Mouse (Mus musculus) C3H10T1/2 (cell line): ENCODE data around the gene Ghrhr. TPM values are rescaled to one million over a fixed set of nuclear protein-coding genes. Genes with fewer than 3 reads are reported as not detected.

Experiments
- polyA plus RNA-seq, 2 experiments: library from polyadenylated mRNA; unstranded; fragments of >200 nt; fragmentation: generic; extraction: Trizol; gene quantifications; one replicate each; pipeline ENCODE4 v1.2.1; 2012; ENCODE audit warnings: missing spikeins in 2 of 2

The Ghrhr gene
- polyA plus RNA-seq = not detected

DNA sequence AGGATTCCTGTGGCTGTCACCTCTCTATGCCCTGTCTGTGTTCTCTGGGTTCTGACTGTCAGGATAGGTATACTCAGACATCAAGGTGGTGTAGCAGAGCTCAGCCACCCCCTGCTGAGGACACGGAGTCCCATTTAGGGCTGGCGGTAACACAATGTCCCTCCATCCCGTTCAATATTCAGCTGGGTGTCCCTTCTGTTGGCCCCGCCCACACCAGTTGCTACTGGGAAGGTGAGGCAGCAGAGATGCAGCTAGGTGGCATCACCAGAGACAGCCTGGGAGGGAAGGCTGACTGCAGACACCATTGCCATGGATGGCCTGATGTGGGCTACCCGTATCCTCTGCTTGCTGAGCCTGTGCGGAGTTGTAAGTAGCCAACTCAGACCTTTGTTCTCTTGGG lies at the start of gene Ghrhr:
Gene Ghrhr (plus strand): TSS at position 220 of the 400 bp plus-strand sequence.

DNA sequence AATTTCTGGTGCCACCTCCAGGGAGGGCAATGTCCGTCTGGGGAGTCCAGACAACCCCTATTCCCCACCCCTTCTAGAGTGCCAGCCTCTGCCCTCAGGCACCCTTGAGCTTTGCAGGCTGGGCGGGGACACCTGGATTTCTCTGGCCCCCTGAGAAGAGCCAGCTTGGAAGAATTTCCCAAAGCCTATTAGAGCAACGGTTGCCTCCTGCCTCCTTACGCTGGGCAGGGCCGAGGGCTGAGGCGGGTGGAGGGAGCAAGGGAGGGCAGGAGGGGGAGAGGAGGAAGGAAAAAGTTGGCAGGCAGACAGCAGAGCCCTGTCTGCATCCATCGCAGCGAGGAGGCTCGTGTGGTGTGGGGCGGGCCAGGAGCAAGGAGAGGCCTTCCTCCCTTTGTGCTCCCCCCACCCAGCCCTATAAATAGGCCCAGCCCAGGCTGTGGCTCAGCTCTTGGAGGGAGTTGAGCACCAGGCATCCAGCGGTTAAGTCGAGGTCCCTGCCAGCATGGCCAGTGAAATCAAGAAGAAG lies 40.0 kb upstream of the Ghrhr start, which contains the start of gene Aqp1:
Gene Aqp1 (plus strand): TSS at position 444 of the 526 bp plus-strand sequence.

Other genes starting within 250 kb of the Ghrhr start
- gene Crhr2, start 243.3 kb upstream of the Ghrhr start, polyA plus RNA-seq = not detected
- gene Inmt, start 201.3 kb upstream of the Ghrhr start, polyA plus RNA-seq = under 1 TPM in 1 of 2 experiments, not detected in 1; 0.30 TPM
- gene Mindy4, start 172.9 kb upstream of the Ghrhr start, polyA plus RNA-seq = 1 to 10 TPM; 4.0 to 10.0 TPM
- gene Aqp1, start 39.9 kb upstream of the Ghrhr start, polyA plus RNA-seq = 100 to 1,000 TPM in 1 of 2 experiments, 10 to 100 TPM in 1; 89.0 to 291 TPM
- gene Adcyap1r1, start 75.7 kb downstream of the Ghrhr start, polyA plus RNA-seq = under 1 TPM in 1 of 2 experiments, not detected in 1; 0.01 TPM